Mouse (Mus musculus): ENCODE data around the gene Slc27a3.

DNA sequence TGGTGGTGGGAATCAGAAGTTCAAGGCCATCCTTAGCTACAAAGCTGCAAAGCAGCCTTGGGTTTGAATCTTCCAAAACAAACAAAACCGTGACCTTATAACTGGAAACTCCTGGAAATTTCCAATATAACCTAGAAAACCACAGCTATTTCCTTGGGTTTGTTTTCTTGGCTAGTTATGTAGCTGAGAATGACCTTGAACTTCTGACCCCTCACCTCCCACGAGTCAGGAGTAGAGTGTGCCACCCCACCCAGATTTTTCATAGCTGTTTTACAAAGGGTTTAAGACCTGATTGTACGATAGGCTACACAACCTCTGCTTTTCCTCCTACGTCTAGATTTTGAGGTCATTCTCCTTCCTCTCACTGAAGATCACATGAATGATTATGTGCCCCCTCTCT lies 47.4 kb upstream of the Slc27a3 start:
- TF ChIP-seq CTCF (IDR thresholded peaks at IDR 0.05; ENCODE audit: extremely low read depth, insufficient read length, insufficient replicate concordance, low read depth, low read length) (no peak), POLR2A (IDR thresholded peaks at IDR 0.05; ENCODE audit: low read depth, low read length) (no peak)
